Mouse (Mus musculus) cortical plate, adult 2 months (tissue): ENCODE data around the gene Tmem218. TPM values are rescaled to one million over a fixed set of nuclear protein-coding genes. Genes with fewer than 3 reads are reported as not detected.

Experiments
- H3K27ac ChIP-seq: fragments of 200-500 bp; 2 replicates; pipeline ENCODE4 v1.5.1; 2012; ENCODE audit warnings: low read length, control low read depth, inconsistent platforms; ENCODE audit not compliant: insufficient read depth
- H3K4me1 ChIP-seq: fragments of 200-500 bp; 2 replicates; pipeline ENCODE4 v1.6.1; 2011; ENCODE audit warnings: low read length; ENCODE audit not compliant: control insufficient read depth, insufficient read depth
- H3K4me3 ChIP-seq: fragments of 200-500 bp; 2 replicates; pipeline ENCODE4 v1.5.1; 2011; ENCODE audit warnings: mild to moderate bottlenecking, low read length, control low read depth; ENCODE audit not compliant: insufficient read depth
- CTCF ChIP-seq: fragments of 200-500 bp; IDR thresholded peaks from 2 replicates; pipeline ENCODE4 v1.5.1; 2011; ENCODE audit warnings: mild to moderate bottlenecking, control low read depth, low read length; ENCODE audit not compliant: insufficient read depth; ENCODE audit errors: extremely low read depth
- POLR2A ChIP-seq: fragments of 200-500 bp; IDR thresholded peaks from 2 replicates; pipeline ENCODE4 v1.6.1; 2011; ENCODE audit warnings: mild to moderate bottlenecking, low read length, control low read depth; ENCODE audit not compliant: insufficient read depth; ENCODE audit errors: extremely low read depth
- polyA plus RNA-seq: library from polyadenylated mRNA; depleted of rRNA; stranded (reverse); fragments of >200 nt; gene quantifications from 2 replicates; pipeline ENCODE4 v1.2.3, GENCODE M21; 2012

Gene Tmem218
- polyA plus RNA-seq, 1 experiment: 11.1 TPM

DNA sequence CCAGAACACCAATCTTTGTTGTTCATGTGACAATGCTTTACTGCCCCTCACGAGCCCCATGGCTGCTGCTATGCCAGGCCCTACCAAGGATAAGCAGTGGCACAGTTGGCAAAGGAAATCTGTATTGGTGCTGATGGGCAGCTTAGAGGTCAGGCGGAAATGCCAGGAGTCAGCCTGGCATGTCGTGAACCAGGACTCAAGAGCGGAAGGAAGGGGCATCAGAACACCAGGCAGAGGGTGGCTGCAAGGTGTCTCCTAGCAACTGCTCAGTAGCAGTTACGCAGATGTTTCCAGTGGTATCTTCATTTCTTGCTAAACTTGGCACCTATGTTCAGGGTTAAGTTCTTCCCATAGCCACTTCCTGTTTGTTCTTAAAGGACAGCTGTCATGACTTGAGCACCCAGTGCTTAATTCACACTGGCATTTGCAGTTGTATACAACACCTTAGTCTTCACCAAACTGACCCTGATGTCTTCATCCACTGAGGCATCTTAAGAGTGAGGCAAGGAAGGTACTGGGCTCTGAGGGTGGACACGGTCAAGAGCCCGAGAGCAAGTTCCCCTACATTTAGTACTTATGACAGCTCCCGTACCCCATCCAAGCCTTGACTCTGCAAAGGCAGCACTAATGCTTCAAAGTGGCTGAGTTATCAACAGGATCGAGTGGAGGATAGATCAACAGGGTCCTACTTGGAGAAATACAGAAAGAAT, 22.6 kb downstream of the Tmem218 start:
- Histone ChIP-seq H3K4me1 (peaks cover 3% of the 10 kb centered on the region; the same call in 1 of the 2 replicates), H3K4me3 (no peak overlapping the region), H3K27ac (no peak overlapping the region)
- TF ChIP-seq POLR2A: no peak
- no peak for TF ChIP-seq CTCF

DNA sequence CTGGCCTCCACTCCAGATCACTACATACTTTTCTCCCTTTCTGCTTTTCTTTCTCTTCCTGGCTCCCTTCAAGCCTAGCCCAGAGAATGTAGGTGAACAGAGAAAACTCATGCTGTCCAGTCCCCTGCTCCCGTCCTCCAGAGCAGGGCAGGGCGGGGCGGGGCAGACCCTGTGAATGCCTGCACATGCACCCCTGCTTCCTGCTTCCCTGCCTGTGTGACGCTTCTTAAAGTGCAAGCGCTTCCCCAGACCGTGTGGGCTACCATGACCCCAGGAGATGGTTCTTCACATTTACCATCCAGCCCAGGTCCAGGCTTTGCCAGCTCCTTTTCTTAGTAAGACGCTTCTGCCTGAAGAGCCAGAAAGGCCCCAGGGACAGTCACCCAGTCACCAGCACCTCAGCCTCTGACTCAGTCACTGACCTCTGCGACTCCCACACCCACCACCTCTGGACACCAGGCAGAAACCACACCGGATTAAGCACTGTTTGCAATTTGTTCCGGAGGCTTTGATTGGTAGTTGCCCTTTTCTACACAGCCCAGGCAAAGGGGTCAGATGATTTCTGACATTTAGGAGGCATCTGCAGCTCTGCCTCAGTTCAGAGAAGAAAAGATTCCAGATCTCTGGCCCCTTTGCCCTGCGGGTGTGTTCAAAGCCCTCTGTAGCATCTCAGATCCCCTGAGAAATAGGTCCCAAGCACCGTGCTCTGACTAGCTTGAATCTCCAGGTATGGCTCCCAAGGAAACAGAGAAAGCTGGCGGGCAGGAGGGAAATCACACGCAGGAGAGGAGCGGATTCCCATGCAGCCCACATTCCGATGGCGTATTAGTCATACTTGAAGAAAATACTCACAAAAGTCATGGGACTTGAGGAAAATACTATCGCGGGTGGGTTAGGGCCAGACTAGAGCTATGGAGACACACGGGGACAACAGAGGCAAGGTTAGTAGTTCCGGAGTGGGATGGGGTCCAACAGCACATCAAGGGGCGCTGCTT, 24.5 kb downstream of the Tmem218 start:
- Histone ChIP-seq H3K27ac (no peak overlapping the region), H3K4me3 (no peak overlapping the region), H3K4me1 (peaks cover 3% of the 10 kb centered on the region; the same call in 1 of the 2 replicates)
- TF ChIP-seq CTCF: no peak
- no peak for TF ChIP-seq POLR2A

DNA sequence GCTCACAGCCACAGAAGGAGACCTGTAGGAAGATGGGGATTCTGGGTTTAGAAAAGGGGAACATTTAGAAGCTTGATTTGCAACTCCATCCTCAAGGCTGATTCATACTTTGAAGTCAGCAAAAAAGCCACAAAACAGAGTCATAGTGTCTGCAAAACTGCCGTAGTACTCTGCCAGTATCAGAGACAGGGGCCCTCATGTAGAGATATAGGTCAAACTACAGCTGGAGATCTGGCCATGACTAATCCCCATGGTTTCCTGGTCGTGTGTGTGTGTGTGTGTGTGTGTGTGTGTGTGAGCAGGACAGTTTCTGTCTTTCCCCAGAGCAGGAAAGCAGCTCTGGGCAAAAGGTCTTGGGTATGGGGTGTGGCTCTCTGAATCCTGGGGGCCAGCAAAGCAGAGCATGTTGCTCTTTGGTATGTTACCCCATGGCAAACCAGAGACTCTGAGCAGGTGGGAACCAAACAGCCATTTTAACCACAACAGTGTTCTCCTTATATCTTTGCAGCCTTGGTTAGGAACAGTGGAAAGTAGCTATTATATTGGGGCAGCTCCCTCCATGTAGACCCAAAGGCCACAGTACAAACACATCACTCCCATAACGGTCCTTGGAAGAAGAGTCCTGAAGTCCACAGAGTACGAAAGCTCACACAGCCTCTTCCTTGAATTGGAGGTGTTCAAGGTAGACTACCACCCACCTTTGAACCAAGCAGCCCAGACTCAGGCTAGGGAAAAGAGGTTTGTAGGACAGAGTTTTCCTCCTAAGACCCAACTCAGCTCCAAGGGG, 28.1 kb downstream of the Tmem218 start:
- no peak overlapping the region for H3K27ac ChIP-seq
- H3K4me3 ChIP-seq: no peak overlapping the region
- no peaks in the 10 kb centered on the region for H3K4me1 ChIP-seq
- no peak for TF ChIP-seq CTCF
- no peak for TF ChIP-seq POLR2A

DNA sequence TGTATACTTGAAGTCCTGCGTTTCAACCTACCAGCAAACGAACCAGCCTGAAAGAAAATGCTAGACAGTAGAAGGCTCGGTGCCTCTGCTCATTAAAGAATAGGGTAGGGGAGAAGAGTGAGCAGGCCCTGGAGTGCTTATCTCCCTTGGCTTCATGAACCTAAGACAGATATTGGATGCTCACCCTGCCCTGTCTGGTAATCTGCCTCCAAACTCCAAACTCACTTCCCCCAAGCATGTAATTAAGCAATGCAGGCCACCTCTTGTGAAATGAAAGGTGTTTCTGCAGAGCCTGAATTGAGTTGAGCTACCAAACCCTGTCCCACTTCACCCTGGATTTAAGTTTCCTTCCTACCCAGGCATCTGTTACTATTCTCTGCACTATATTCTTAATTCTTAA, 34.7 kb downstream of the Tmem218 start:
- TF ChIP-seq CTCF (no peak), POLR2A (no peak)
- Histone ChIP-seq H3K27ac (no peak overlapping the region), H3K4me1 (no peaks in the 10 kb centered on the region), H3K4me3 (no peak overlapping the region)

DNA sequence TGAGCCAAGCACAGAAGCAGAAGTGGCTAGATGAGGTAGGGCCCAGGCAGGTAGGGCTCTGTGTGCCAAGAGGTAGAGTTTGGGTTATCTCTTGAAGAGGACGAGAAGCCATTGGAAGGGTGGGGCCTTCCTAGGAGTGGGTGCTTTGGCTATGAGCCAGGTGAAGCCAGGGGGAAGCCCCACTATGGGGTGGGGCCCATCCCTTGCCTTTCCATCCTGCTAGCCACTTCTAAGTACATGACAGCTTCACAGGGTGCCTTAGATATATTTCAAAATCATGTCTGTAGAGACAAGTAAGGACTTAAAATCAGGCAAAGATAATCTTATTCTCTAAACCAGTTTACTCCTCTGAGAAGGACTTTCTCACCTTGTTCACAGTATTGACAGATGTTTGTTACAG, 36.6 kb downstream of the Tmem218 start:
- peaks cover 4% of the 10 kb centered on the region for H3K4me1 ChIP-seq
- no peak for TF ChIP-seq CTCF
- H3K4me3 ChIP-seq: no peak overlapping the region
- H3K27ac ChIP-seq: no peak overlapping the region

DNA sequence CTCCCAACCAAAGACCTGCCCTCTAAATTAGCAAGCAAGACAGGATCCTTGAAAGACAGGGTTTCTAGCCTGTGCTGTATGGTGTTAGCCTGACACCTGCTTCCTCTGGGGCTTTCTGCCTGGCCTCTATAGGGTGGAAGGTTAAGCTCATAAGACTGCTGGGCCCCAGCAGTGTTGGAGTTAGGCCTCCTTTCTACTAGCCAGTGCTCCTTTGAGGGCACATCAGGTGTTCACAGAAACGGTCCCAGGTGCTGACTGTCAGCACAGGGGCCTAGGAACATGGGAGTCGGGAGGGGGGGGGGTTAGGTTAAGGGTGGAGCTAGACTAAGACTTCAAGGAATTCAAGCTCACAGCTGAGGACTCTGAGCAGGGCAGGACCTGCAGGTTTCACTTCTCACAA, 37.4 kb downstream of the Tmem218 start:
- no peak overlapping the region for H3K4me3 ChIP-seq
- H3K4me1 ChIP-seq: peaks cover 4% of the 10 kb centered on the region
- TF ChIP-seq CTCF (no peak), POLR2A (no peak)

DNA sequence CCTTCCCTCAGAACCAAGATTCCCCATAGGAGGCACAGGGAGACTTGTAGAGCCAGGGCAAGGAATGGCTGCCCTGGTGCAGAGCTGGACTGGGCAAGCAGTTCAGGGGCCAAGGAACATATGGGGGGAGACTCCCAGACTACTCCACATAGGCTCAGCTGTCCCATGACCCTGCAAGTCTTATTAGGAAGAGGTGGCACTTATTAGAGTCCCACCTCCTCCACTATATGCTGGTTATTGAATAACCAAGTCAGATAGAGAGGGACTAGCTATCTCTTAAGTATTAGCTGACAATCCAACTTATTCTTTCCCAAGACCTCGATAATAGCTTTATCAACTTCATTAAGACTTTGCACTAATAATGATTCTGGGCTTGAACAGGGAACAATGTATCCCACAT, 37.8 kb downstream of the Tmem218 start:
- Histone ChIP-seq H3K27ac (no peak overlapping the region), H3K4me3 (no peak overlapping the region), H3K4me1 (peaks cover 4% of the 10 kb centered on the region)
- no peak for TF ChIP-seq CTCF
- TF ChIP-seq POLR2A: no peak

More for the DNA sequence above, 37.4 kb downstream of the Tmem218 start:
- H3K27ac ChIP-seq: no peak overlapping the region

DNA sequence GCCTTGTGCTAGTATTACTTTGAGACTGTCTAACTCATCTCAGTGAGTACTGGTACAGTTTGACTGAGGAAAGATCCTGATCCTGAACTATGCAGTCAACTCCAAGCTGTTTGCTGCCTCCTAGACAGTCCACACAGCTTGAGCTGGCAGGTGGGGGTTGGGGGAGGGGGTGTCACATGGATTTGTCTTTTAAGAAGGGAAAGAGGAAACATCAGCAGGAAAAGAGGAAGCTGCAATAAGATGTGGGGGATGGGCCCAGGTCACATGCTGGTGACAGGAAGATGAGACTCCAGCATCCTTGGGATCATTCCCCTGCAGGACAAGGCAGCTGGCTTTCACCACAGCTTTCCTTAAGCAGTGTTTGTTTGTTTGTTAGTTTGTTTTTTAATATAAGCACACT, 39.4 kb downstream of the Tmem218 start:
- Histone ChIP-seq H3K4me1 (peaks cover 4% of the 10 kb centered on the region), H3K27ac (no peak overlapping the region), H3K4me3 (no peak overlapping the region)
- TF ChIP-seq CTCF (no peak), POLR2A (no peak)

DNA sequence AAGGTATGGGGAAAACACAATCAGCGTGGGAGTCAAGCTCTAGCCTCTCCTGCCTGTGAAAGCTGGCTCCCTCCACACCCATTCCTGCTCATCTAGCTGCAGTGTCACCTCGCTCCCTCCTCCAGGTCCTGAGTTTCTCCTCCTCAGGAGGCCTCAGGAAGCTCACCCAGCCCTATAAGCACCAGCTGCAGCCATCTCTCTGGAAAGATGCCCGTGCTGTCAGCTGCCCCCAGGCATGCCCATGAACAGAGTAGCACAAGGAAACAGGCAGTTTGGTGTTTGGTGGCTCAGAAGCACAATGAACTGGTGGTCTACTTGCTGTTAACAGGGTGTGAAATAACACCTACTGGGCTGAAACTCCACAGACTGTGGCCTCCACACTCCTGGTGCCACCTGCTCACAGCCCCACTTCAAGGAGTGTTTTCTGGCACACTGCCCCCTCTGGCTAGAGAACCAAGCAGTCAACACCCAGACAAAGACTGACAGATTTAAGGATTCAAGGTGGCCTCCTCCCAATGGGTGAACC, 40.4 kb downstream of the Tmem218 start:
- Histone ChIP-seq H3K4me1 (peaks cover 4% of the 10 kb centered on the region), H3K4me3 (no peak overlapping the region), H3K27ac (no peak overlapping the region)
- TF ChIP-seq POLR2A (no peak), CTCF (no peak)
